Mouse (Mus musculus): ENCODE results near the gene Lzts3.

DNA sequence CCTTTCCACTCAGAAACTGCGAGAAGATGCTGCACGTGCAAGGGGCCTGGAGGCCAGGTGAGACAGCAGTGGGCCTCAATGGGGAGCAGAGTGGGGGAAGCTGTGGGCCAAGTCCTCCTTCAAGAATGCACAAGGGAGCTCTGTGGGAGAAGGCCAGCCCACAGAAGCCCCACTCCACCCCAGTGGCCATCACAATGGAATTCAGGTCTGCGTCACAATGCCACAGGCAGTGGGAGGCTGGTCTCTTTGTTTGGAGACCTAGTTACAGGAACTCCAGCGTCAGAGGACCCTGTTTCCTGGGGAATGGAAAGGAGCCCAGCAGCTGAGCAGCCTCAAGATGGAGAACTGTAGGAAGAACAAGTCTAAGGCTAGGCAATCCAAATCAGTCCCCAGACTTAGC lies 53.4 kb downstream of the Lzts3 start:
- no peak for TF ChIP-seq MEF2A (IDR thresholded peaks at IDR 0.05; ENCODE audit: extremely low read depth, insufficient replicate concordance, low read depth, low read length, poor library complexity, severe bottlenecking)
- no peak for TF ChIP-seq CTCF (IDR thresholded peaks at IDR 0.05 in 2 of 3, conservative IDR thresholded peaks at IDR 0.05 in 1 of 3; ENCODE audit: control insufficient read depth in 1 of 3, insufficient read depth in 1 of 3, low read depth in 2 of 3, low read length in 3 of 3, poor library complexity in 1 of 3, severe bottlenecking in 1 of 3)
- no peak for TF ChIP-seq ZNF384 (IDR thresholded peaks at IDR 0.05; ENCODE audit: low read depth, low read length)
- no peak for TF ChIP-seq MXI1 (IDR thresholded peaks at IDR 0.05; ENCODE audit: low read depth, low read length)
- TF ChIP-seq EP300 (IDR thresholded peaks at IDR 0.05; ENCODE audit: low read depth in 1 of 2, low read length in 2 of 2) = no peak
- TF ChIP-seq POLR2A (IDR thresholded peaks at IDR 0.05; ENCODE audit: control insufficient read depth in 1 of 2, insufficient read depth in 1 of 2, low read depth in 1 of 2, low read length in 2 of 2, poor library complexity in 1 of 2) = no peak
- no peak for TF ChIP-seq MAZ (IDR thresholded peaks at IDR 0.05; ENCODE audit: low read depth, low read length)
